Mouse (Mus musculus): ENCODE data around the gene 2610028H24Rik. TPM values are rescaled to one million over a fixed set of nuclear protein-coding genes. Genes with fewer than 3 reads are reported as not detected.

2610028H24Rik gene
- total and polyA plus RNA-seq, 3 experiments: 0.25 TPM; not detected in 2

GRCm38 (mm10) chr10:76433925-76434324 lies 15.0 kb upstream of the 2610028H24Rik start:
- H3K27me3 ChIP-seq (replicated peaks): no peaks in the 10 kb centered on the region
- H3K9me3 ChIP-seq (replicated peaks; ENCODE audit: low read length): no peaks in the 10 kb centered on the region
- no peak for DNase-seq (ENCODE audit: extremely low read depth)
- no peak overlapping the region for H3K4me3 ChIP-seq (replicated peaks in 1 of 3; ENCODE audit: low read depth in 2 of 3, low read length in 2 of 3, poor library complexity in 1 of 3)
- dilution Hi-C loops (cut with MboI; ENCODE audit: extremely low pct_ligation_motif_present, extremely low pct_unique_long_range_greater_than_20kb, low sequenced_read_pairs): no loop called here
- H3K9ac ChIP-seq (ENCODE audit: insufficient read depth, low read depth): no peak overlapping the region
- no peak overlapping the region for H3K27ac ChIP-seq (ENCODE audit: insufficient read depth, low read depth)
- H3K36me3 ChIP-seq (replicated peaks in 1 of 2; ENCODE audit: control insufficient read depth in 1 of 2, insufficient read depth in 1 of 2, low read length in 1 of 2): peaks cover 80 to 96% of the 10 kb centered on the region in 2 experiments
- H3K79me2 ChIP-seq (replicated peaks; ENCODE audit: control insufficient read depth, extremely low read depth, insufficient read depth, poor library complexity, severe bottlenecking): no peaks in the 10 kb centered on the region
- TF ChIP-seq JUN (IDR thresholded peaks at IDR 0.05; ENCODE audit: insufficient read depth, low read depth, low read length) (no peak), EP300 (IDR thresholded peaks at IDR 0.05; ENCODE audit: low read length) (no peak), SIN3A (IDR thresholded peaks at IDR 0.05; ENCODE audit: low read length) (no peak), CTCF (conservative IDR thresholded peaks at IDR 0.05 in 1 of 2, IDR thresholded peaks at IDR 0.05 in 1 of 2; ENCODE audit: low read depth in 2 of 2, low read length in 2 of 2) (no peak), CHD1 (IDR thresholded peaks at IDR 0.05; ENCODE audit: low read depth, low read length) (no peak), MAZ (IDR thresholded peaks at IDR 0.05; ENCODE audit: low read depth, low read length) (no peak), TCF12 (IDR thresholded peaks at IDR 0.05; ENCODE audit: low read depth, low read length) (no peak), PAX5 (IDR thresholded peaks at IDR 0.05; ENCODE audit: low read length) (no peak), ZKSCAN1 (IDR thresholded peaks at IDR 0.05; ENCODE audit: borderline replicate concordance, low read depth, low read length) (no peak), ZMIZ1 (IDR thresholded peaks at IDR 0.05; ENCODE audit: low read depth, low read length) (no peak), ETS1 (conservative IDR thresholded peaks at IDR 0.05; ENCODE audit: low read depth, low read length) (no peak), ZC3H11A (IDR thresholded peaks at IDR 0.05; ENCODE audit: low read depth, low read length) (no peak), MEF2A (IDR thresholded peaks at IDR 0.05; ENCODE audit: borderline replicate concordance, low read depth, low read length) (no peak), BHLHE40 (IDR thresholded peaks at IDR 0.05; ENCODE audit: low read depth, low read length) (no peak), IRF4 (IDR thresholded peaks at IDR 0.05; ENCODE audit: low read depth, low read length) (no peak), ELF1 (IDR thresholded peaks at IDR 0.05; ENCODE audit: low read depth, low read length) (no peak), TBP (conservative IDR thresholded peaks at IDR 0.05; ENCODE audit: low read depth, low read length) (no peak), POLR2A (IDR thresholded peaks at IDR 0.05; ENCODE audit: low read depth, low read length) (no peak)
- no peaks in the 10 kb centered on the region for H3K4me1 ChIP-seq (ENCODE audit: control insufficient read depth in 1 of 2, insufficient read depth in 2 of 2)
- H3K4me2 ChIP-seq (ENCODE audit: insufficient read depth, low read depth, poor library complexity, severe bottlenecking): no peak overlapping the region
- in situ Hi-C loops (cut with MboI; ENCODE audit: low pct_ligation_motif_present, low pct_unique_long_range_greater_than_20kb, low sequenced_read_pairs): no loop called here

GRCm38 (mm10) chr10:76439107-76439890 lies 9.6 kb upstream of the 2610028H24Rik start:
- H3K4me2 ChIP-seq (ENCODE audit: insufficient read depth, low read depth, poor library complexity, severe bottlenecking): no peak overlapping the region

More at GRCm38 (mm10) chr10:76439107-76439890, 9.6 kb upstream of the 2610028H24Rik start:
- Histone ChIP-seq H3K27ac (ENCODE audit: insufficient read depth, low read depth) (no peak overlapping the region), H3K4me1 (ENCODE audit: control insufficient read depth in 1 of 2, insufficient read depth in 2 of 2) (peaks cover 10 to 20% of the 10 kb centered on the region in 2 experiments), H3K4me3 (replicated peaks in 1 of 3; ENCODE audit: low read depth in 2 of 3, low read length in 2 of 3, poor library complexity in 1 of 3) (no peak overlapping the region), H3K36me3 (replicated peaks in 1 of 2; ENCODE audit: control insufficient read depth in 1 of 2, insufficient read depth in 1 of 2, low read length in 1 of 2) (peaks cover 43 to 70% of the 10 kb centered on the region in 2 experiments), H3K27me3 (replicated peaks) (no peaks in the 10 kb centered on the region), H3K9ac (ENCODE audit: insufficient read depth, low read depth) (no peak overlapping the region), H3K79me2 (replicated peaks; ENCODE audit: control insufficient read depth, extremely low read depth, insufficient read depth, poor library complexity, severe bottlenecking) (peaks cover 15% of the 10 kb centered on the region), H3K9me3 (replicated peaks; ENCODE audit: low read length) (no peaks in the 10 kb centered on the region)
- dilution Hi-C loops (cut with MboI; ENCODE audit: extremely low pct_ligation_motif_present, extremely low pct_unique_long_range_greater_than_20kb, low sequenced_read_pairs) (no loop called here), in situ Hi-C loops (cut with MboI; ENCODE audit: low pct_ligation_motif_present, low pct_unique_long_range_greater_than_20kb, low sequenced_read_pairs) (no loop called here)
- no peak for DNase-seq (ENCODE audit: extremely low read depth)
- no peak for TF ChIP-seq POLR2A (IDR thresholded peaks at IDR 0.05; ENCODE audit: low read depth, low read length)
- TF ChIP-seq USF2 (conservative IDR thresholded peaks at IDR 0.05; ENCODE audit: low read depth, low read length): no peak
- no peak for TF ChIP-seq ZC3H11A (IDR thresholded peaks at IDR 0.05; ENCODE audit: low read depth, low read length)
- TF ChIP-seq CHD1 (IDR thresholded peaks at IDR 0.05; ENCODE audit: low read depth, low read length): no peak
- TF ChIP-seq ZKSCAN1 (IDR thresholded peaks at IDR 0.05; ENCODE audit: borderline replicate concordance, low read depth, low read length): no peak
- no peak for TF ChIP-seq MAFK (IDR thresholded peaks at IDR 0.05; ENCODE audit: insufficient replicate concordance, low read length)
- no peak for TF ChIP-seq CTCF (conservative IDR thresholded peaks at IDR 0.05 in 1 of 2, IDR thresholded peaks at IDR 0.05 in 1 of 2; ENCODE audit: low read depth in 2 of 2, low read length in 2 of 2)
- TF ChIP-seq RCOR1 (conservative IDR thresholded peaks at IDR 0.05; ENCODE audit: low read depth, low read length): no peak
- no peak for TF ChIP-seq EP300 (IDR thresholded peaks at IDR 0.05; ENCODE audit: low read length)
- TF ChIP-seq MAZ (IDR thresholded peaks at IDR 0.05; ENCODE audit: low read depth, low read length): no peak
- no peak for TF ChIP-seq NRF1 (IDR thresholded peaks at IDR 0.05; ENCODE audit: low read depth, low read length)
